Comparison of ENCODE assay signal across 31 mouse cellular contexts in genomic region chr10:49884106-49884505, GRCm38 (mm10).
DNase-seq lines count a peak whose midpoint lies in the region; ATAC-seq and TF ChIP-seq lines count a peak whose summit lies in the region.
"Had no signal": no experiment of that assay in that cellular context is flagged by ENCODE, and none has a peak within 500 bp of the region (broad histone marks: within the 10 kb centered on the region; RNA-seq: fewer than 3 reads in every experiment).

No protein-coding gene starts in this region.

- no peak for TF ChIP-seq RAD21 in CH12.LX (IDR thresholded peaks at IDR 0.05; ENCODE audit: low read depth, low read length)

- peaks cover 0 to 20% of the 10 kb centered on the region in 2 experiments; a peak in 2 of 4 replicates for H3K4me1 ChIP-seq in CH12.LX (ENCODE audit: control insufficient read depth in 1 of 2, insufficient read depth in 2 of 2)
- no peaks in the 10 kb centered on the region for H3K4me1 ChIP-seq in hindbrain, embryonic 14.5 days (replicated peaks; ENCODE audit: control insufficient read depth, insufficient read depth, low read length)
- H3K4me1 ChIP-seq in heart, embryonic 10.5 days: no peaks in the 10 kb centered on the region
- H3K4me1 ChIP-seq: embryonic facial prominence, embryonic 10.5 days; embryonic facial prominence, embryonic 15.5 days; forebrain, embryonic 12.5 days; hindbrain, embryonic 12.5 days; limb, embryonic 12.5 days; liver, embryonic 15.5 days; midbrain, embryonic 10.5 days; midbrain, embryonic 15.5 days; neural tube, embryonic 15.5 days; stomach, embryonic 15.5 days had no signal

- no peak for TF ChIP-seq POLR2A in CH12.LX (IDR thresholded peaks at IDR 0.05; ENCODE audit: low read depth, low read length)

- WGBS in hindbrain, embryonic 14.5 days: 79% methylated on average over 2 of the region's 2 CpGs
- 69% methylated on average over 2 of the region's 2 CpGs for WGBS in heart, embryonic 10.5 days

- no peaks in the 10 kb centered on the region for H3K9me3 ChIP-seq in CH12.LX (replicated peaks; ENCODE audit: low read length)
- no peaks in the 10 kb centered on the region for H3K9me3 ChIP-seq in hindbrain, embryonic 14.5 days (ENCODE audit: control insufficient read depth, low read length)
- H3K9me3 ChIP-seq in heart, embryonic 10.5 days: no peaks in the 10 kb centered on the region
- H3K9me3 ChIP-seq: embryonic facial prominence, embryonic 10.5 days; embryonic facial prominence, embryonic 15.5 days; forebrain, embryonic 12.5 days; hindbrain, embryonic 12.5 days; limb, embryonic 12.5 days; liver, embryonic 15.5 days; midbrain, embryonic 10.5 days; midbrain, embryonic 15.5 days; neural tube, embryonic 15.5 days; stomach, embryonic 15.5 days had no signal

- H3K9ac ChIP-seq in CH12.LX (ENCODE audit: insufficient read depth, low read depth): no peak overlapping the region
- H3K9ac ChIP-seq in hindbrain, embryonic 14.5 days: no peak overlapping the region
- H3K9ac ChIP-seq: embryonic facial prominence, embryonic 15.5 days; forebrain, embryonic 12.5 days; forebrain, postnatal 0 days; hindbrain, embryonic 12.5 days; limb, embryonic 12.5 days; liver, embryonic 15.5 days; lung, embryonic 14.5 days; midbrain, embryonic 15.5 days; neural tube, embryonic 15.5 days; stomach, embryonic 15.5 days had no signal

- in situ Hi-C loops in CH12.LX (cut with MboI; ENCODE audit: low pct_ligation_motif_present, low pct_unique_long_range_greater_than_20kb, low sequenced_read_pairs): no loop called here

- no peak overlapping the region for H3K27ac ChIP-seq in layer of hippocampus, adult 2 months
- no peak overlapping the region for H3K27ac ChIP-seq in CH12.LX (ENCODE audit: insufficient read depth, low read depth)
- no peak overlapping the region for H3K27ac ChIP-seq in hindbrain, embryonic 14.5 days
- no peak overlapping the region for H3K27ac ChIP-seq in heart, embryonic 10.5 days
- H3K27ac ChIP-seq: embryonic facial prominence, embryonic 10.5 days; embryonic facial prominence, embryonic 15.5 days; forebrain, embryonic 12.5 days; hindbrain, embryonic 12.5 days; limb, embryonic 12.5 days; liver, embryonic 15.5 days; midbrain, embryonic 10.5 days; midbrain, embryonic 15.5 days; neural tube, embryonic 15.5 days; stomach, embryonic 15.5 days had no signal

- H3K79me2 ChIP-seq in CH12.LX (replicated peaks; ENCODE audit: control insufficient read depth, extremely low read depth, insufficient read depth, poor library complexity, severe bottlenecking): no peaks in the 10 kb centered on the region

- no peaks in the 10 kb centered on the region for H3K36me3 ChIP-seq in CH12.LX (replicated peaks in 1 of 2; ENCODE audit: control insufficient read depth in 1 of 2, insufficient read depth in 1 of 2, low read length in 1 of 2)
- no peaks in the 10 kb centered on the region for H3K36me3 ChIP-seq in hindbrain, embryonic 14.5 days (replicated peaks; ENCODE audit: control insufficient read depth, insufficient read depth)
- no peaks in the 10 kb centered on the region for H3K36me3 ChIP-seq in heart, embryonic 10.5 days
- H3K36me3 ChIP-seq: embryonic facial prominence, embryonic 10.5 days; embryonic facial prominence, embryonic 15.5 days; forebrain, embryonic 12.5 days; hindbrain, embryonic 12.5 days; limb, embryonic 12.5 days; liver, embryonic 15.5 days; midbrain, embryonic 10.5 days; midbrain, embryonic 15.5 days; neural tube, embryonic 15.5 days; stomach, embryonic 15.5 days had no signal

- TF ChIP-seq CTCF in layer of hippocampus, adult 2 months (conservative IDR thresholded peaks at IDR 0.05): no peak
- no peak for TF ChIP-seq CTCF in CH12.LX (conservative IDR thresholded peaks at IDR 0.05 in 1 of 2, IDR thresholded peaks at IDR 0.05 in 1 of 2; ENCODE audit: low read depth in 2 of 2, low read length in 2 of 2)

- no peak overlapping the region for H3K4me3 ChIP-seq in layer of hippocampus, adult 2 months
- no peak overlapping the region for H3K4me3 ChIP-seq in CH12.LX (replicated peaks in 1 of 3; ENCODE audit: low read depth in 2 of 3, low read length in 2 of 3, poor library complexity in 1 of 3)
- no peak overlapping the region for H3K4me3 ChIP-seq in hindbrain, embryonic 14.5 days (replicated peaks; ENCODE audit: low read length)
- no peak overlapping the region for H3K4me3 ChIP-seq in heart, embryonic 10.5 days
- H3K4me3 ChIP-seq: embryonic facial prominence, embryonic 10.5 days; embryonic facial prominence, embryonic 15.5 days; forebrain, embryonic 12.5 days; hindbrain, embryonic 12.5 days; limb, embryonic 12.5 days; liver, embryonic 15.5 days; midbrain, embryonic 10.5 days; midbrain, embryonic 15.5 days; neural tube, embryonic 15.5 days; stomach, embryonic 15.5 days had no signal

- dilution Hi-C loops in CH12.LX (cut with MboI; ENCODE audit: extremely low pct_ligation_motif_present, extremely low pct_unique_long_range_greater_than_20kb, low sequenced_read_pairs): no loop called here

- no peak for ATAC-seq in hindbrain, embryonic 14.5 days (ENCODE audit: low FRiP score)
- ATAC-seq: CD4-positive, CD25-positive, alpha-beta regulatory T cell, adult 4 months; forebrain, postnatal 0 days; intestine, embryonic 16.5 days; midbrain, embryonic 15.5 days had no signal

- TF ChIP-seq EP300 in CH12.LX (IDR thresholded peaks at IDR 0.05; ENCODE audit: low read length): peak; percentile 55

- H3K27me3 ChIP-seq in CH12.LX (replicated peaks): no peaks in the 10 kb centered on the region
- H3K27me3 ChIP-seq in hindbrain, embryonic 14.5 days (ENCODE audit: control insufficient read depth, insufficient read depth, low read length): no peaks in the 10 kb centered on the region
- no peaks in the 10 kb centered on the region for H3K27me3 ChIP-seq in heart, embryonic 10.5 days (ENCODE audit: insufficient read depth, poor library complexity, severe bottlenecking)
- H3K27me3 ChIP-seq: embryonic facial prominence, embryonic 15.5 days; forebrain, embryonic 12.5 days; hindbrain, embryonic 12.5 days; limb, embryonic 12.5 days; liver, embryonic 15.5 days; midbrain, embryonic 15.5 days; neural tube, embryonic 15.5 days; stomach, embryonic 15.5 days had no signal

- no peak overlapping the region for H3K4me2 ChIP-seq in CH12.LX (ENCODE audit: insufficient read depth, low read depth, poor library complexity, severe bottlenecking)
- H3K4me2 ChIP-seq in hindbrain, embryonic 14.5 days (replicated peaks): no peak overlapping the region
- H3K4me2 ChIP-seq: embryonic facial prominence, embryonic 15.5 days; forebrain, embryonic 12.5 days; heart, embryonic 11.5 days; hindbrain, embryonic 12.5 days; limb, embryonic 12.5 days; liver, embryonic 15.5 days; lung, embryonic 14.5 days; midbrain, embryonic 15.5 days; neural tube, embryonic 15.5 days; stomach, embryonic 15.5 days had no signal

- peak; percentile 14 for DNase-seq in layer of hippocampus, adult 9-11 months
- no peak for DNase-seq in layer of hippocampus, adult 2 months (ENCODE audit: low spot score in 2 of 2)
- DNase-seq in CH12.LX (ENCODE audit: extremely low read depth): peak; percentile 31
- peak; percentile 8 to 49 for DNase-seq in frontal cortex, postnatal 36 days (ENCODE audit: low spot score in 2 of 2)
- peak; percentile 31 for DNase-seq in right cerebral cortex, postnatal 25 days
- no peak for DNase-seq in hindbrain, embryonic 14.5 days (ENCODE audit: low spot score)
- no peak for DNase-seq in heart, embryonic 10.5 days (ENCODE audit: low spot score)
- DNase-seq: adrenal gland, adult 2 months; cerebellum, adult 8-10 months; cerebellum, postnatal 25 days; forebrain, postnatal 0 days; gastrocnemius, postnatal 14 days; heart, postnatal 36 days; kidney, postnatal 14 days; layer of hippocampus, postnatal 36 days; lung, embryonic 14.5 days; retina, postnatal 1 day; thymus, postnatal 14 days had no signal

TF ChIP-seq in CH12.LX, 34 proteins besides CTCF, POLR2A, EP300 and RAD21:
- TF ChIP-seq BHLHE40 (IDR thresholded peaks at IDR 0.05; ENCODE audit: low read depth, low read length) (no peak), MAX (IDR thresholded peaks at IDR 0.05; ENCODE audit: low read length) (no peak), MEF2A (IDR thresholded peaks at IDR 0.05; ENCODE audit: borderline replicate concordance, low read depth, low read length) (peak; percentile 62; the same call in 1 of the 2 replicates), ETS1 (conservative IDR thresholded peaks at IDR 0.05; ENCODE audit: low read depth, low read length) (0 out of 2 replicates have a peak, but pooled peaks have one; percentile 13), PAX5 (IDR thresholded peaks at IDR 0.05; ENCODE audit: low read length) (no peak), POLR2AphosphoS2 (IDR thresholded peaks at IDR 0.05; ENCODE audit: low read depth, low read length) (no peak)

Comparison
In these comparisons a context has a peak if more than half of its experiments do, and no peak if none do; other contexts are left out.
1. DNase-seq: peak in layer of hippocampus, adult 9-11 months (single experiment), CH12.LX (single experiment), frontal cortex, postnatal 36 days (2 of 2) and right cerebral cortex, postnatal 25 days (single experiment); none in layer of hippocampus, adult 2 months (0 of 2), hindbrain, embryonic 14.5 days (single experiment) and heart, embryonic 10.5 days (single experiment).